Mouse (Mus musculus): ENCODE results near the gene 4930402H24Rik. TPM values are rescaled to one million over a fixed set of nuclear protein-coding genes. Genes with fewer than 3 reads are reported as not detected.

The 4930402H24Rik gene
- 61.7 and 70.1 TPM in 2 replicates for polyA plus RNA-seq (2012; rRNA removed)

GRCm38 (mm10) chr2:130905751-130906583 is at the start of gene 4930402H24Rik, which contains the start of gene Atrn:
Gene 4930402H24Rik, minus strand, starts transcription at chr2:130906406.
Gene Atrn, plus strand, starts transcription at chr2:130906495.
- DNase-seq (ENCODE audit: extremely low spot score in 1 of 2, low spot score in 1 of 2) = peak; percentile 67 to 91

GRCm38 (mm10) chr2:130950548-130950947 is 44.3 kb upstream of the 4930402H24Rik start:
- peak; percentile 89 to 98 for DNase-seq (ENCODE audit: extremely low spot score in 1 of 2, low spot score in 1 of 2)

DNA sequence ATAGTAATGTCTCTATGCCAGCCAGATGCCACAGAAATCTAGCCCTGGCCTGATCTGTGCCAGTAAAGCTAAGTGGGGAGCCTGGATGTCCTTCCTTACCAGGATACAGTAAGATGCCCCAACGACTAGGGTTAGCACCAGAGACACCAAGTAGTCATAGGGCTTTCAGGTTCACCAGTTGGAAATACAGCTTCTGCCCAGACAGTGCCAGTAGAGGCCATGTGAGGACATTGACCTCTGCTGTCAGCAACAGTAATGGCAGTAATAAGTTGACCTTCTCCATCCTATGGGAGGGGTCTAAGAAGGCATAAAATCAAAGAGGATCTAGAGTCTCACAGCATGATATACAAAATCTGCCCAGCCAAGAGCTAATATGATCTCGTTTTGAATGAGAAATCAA is 43.6 kb upstream of the 4930402H24Rik start:
- DNase-seq (ENCODE audit: extremely low spot score in 1 of 2, low spot score in 1 of 2) = no peak

DNA sequence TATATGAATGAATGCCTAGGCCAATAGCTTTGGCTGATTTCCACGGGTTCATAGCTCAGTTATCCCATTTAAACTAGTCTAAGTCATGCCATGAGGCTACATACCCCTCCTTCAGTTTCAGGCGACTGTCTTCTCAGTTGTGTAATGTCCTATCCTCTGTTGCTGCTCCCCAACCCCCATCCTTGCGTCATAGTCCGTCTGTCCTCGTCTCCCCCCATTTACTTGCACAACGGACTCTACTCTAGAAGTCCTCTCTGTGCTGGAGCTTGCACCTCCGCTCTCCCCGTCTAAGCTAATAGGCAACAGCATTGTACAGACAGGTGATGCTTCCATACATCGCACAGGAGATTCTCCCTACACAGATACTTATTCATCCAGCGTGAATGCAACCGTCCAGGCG is 26.7 kb upstream of the 4930402H24Rik start:
- DNase-seq (ENCODE audit: extremely low spot score in 1 of 2, low spot score in 1 of 2) = no peak

GRCm38 (mm10) chr2:130929994-130930393 is 23.8 kb upstream of the 4930402H24Rik start:
- no peak for DNase-seq (ENCODE audit: extremely low spot score in 1 of 2, low spot score in 1 of 2)

- DNase-seq (ENCODE audit: extremely low spot score in 1 of 2, low spot score in 1 of 2) = no peak
These were observed 22.3 kb upstream of the 4930402H24Rik start for GRCm38 (mm10) chr2:130928530-130928929.

DNA sequence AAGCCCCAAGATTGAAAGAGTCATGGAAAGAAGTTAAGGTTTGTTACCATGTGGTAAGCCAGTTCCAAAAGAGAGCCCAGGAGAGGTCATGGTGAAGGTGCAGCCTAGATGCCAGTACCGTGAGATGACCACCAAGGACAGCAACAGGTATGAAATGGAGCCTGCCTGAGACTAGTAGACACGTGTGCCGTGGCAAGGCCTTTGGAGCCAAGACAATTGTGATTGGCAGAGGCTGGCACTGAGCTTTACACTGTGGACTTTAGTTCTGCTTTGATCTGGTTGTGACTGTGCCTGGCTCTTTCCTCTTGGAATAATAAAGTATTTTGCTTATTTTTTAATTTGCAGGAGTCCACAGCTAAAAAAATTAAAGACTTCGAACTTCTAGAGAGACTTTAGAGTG is 21.8 kb upstream of the 4930402H24Rik start:
- no peak for DNase-seq (ENCODE audit: extremely low spot score in 1 of 2, low spot score in 1 of 2)

DNA sequence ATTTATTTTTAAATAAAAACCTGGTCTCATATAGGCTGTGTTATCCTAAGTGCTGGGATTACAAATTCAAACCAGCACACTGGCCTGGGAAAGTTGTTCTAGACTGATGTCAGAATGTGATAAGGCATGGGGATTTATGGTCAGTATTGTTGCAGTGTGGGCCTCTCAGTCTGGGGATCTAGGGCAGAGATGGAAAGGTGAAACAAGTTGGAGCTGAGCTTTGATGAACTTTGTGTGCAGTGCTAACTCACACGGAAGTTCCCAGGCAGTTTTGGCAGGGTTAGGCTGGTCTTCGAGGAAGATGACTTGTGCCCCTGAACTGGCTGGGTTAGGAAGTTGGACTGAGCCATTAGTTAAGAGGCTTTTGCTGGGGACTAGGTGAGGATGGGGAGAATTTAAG is 18.7 kb upstream of the 4930402H24Rik start:
- no peak for DNase-seq (ENCODE audit: extremely low spot score in 1 of 2, low spot score in 1 of 2)

- no peak for DNase-seq (ENCODE audit: extremely low spot score in 1 of 2, low spot score in 1 of 2)
These were observed 12.9 kb upstream of the 4930402H24Rik start for GRCm38 (mm10) chr2:130919062-130919593.

DNA sequence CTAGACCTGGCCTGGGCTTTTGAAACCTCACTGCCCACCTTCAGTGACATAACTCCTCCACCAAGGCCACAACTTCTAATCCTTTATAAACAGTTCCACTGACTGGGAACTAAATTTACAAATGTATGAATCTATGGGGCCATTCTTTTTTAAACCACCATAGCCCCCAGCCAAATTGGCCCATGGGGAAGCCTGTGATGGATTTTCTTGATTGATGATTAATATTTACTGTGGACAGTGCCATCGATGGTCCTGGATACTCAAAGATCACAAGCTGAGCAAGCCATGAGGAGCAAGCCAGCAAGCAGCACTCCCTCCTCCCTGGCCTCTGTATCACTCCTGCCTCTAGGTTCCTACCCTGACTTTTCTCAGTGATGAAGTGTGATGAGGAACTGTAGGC is 11.5 kb upstream of the 4930402H24Rik start:
- DNase-seq (ENCODE audit: extremely low spot score in 1 of 2, low spot score in 1 of 2) = no peak

- DNase-seq (ENCODE audit: extremely low spot score in 1 of 2, low spot score in 1 of 2) = no peak
These were observed 10.4 kb upstream of the 4930402H24Rik start for GRCm38 (mm10) chr2:130916521-130917147.

DNA sequence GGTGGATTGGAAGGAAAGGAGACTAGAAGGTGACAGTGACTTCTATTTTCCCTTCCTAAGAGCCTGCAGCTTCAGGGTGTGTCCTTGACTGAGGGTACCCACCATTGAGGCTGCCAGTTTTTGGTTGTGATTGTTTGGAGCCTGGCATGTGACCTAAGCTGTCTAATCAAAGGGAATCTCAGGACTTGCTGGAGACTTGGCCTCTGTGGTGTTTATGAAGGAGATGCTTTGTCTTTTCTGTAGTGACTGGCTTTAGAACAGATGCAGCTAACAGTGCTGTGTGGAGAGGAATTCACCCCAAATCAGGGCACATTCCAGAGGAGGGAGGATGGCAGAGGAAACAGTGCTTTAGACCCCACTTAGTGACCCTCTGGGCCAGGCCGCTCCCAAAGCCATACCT is 8.7 kb upstream of the 4930402H24Rik start:
- DNase-seq (ENCODE audit: extremely low spot score in 1 of 2, low spot score in 1 of 2) = no peak

- no peak for DNase-seq (ENCODE audit: extremely low spot score in 1 of 2, low spot score in 1 of 2)
These were observed 5.5 kb upstream of the 4930402H24Rik start for GRCm38 (mm10) chr2:130911691-130912090.

DNA sequence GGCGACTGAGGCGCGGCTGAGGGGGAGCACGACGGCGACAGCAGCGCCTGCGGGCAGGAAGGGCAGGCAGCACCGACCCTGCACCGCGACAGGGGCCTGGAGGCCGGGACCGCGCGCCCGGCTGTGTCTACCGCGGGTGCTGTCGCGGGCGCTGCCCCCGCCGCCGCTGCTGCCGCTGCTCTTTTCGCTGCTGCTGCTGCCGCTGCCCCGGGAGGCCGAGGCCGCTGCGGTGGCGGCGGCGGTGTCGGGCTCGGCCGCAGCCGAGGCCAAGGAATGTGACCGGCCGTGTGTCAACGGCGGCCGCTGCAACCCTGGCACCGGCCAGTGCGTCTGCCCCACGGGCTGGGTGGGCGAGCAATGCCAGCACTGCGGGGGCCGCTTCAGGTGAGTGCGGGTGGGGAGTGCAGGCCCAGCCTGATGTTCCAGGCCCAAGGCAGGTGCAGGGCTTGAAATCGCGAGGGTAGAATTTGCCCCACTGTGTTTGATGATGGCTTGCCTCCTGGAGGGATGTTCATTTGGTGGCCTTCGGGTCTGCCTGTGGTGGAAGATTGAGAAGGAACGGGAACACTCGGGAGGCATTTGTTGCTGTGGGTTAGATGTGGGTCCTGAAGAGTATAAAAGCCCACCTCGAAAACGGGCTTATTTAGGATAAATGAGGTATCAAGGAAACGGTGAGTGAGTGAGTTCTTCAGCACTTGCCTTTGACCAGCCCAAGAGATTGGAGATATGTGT is 544 bp upstream of the 4930402H24Rik start:
- peak; percentile 6 to 23 for DNase-seq (ENCODE audit: extremely low spot score in 1 of 2, low spot score in 1 of 2)

DNA sequence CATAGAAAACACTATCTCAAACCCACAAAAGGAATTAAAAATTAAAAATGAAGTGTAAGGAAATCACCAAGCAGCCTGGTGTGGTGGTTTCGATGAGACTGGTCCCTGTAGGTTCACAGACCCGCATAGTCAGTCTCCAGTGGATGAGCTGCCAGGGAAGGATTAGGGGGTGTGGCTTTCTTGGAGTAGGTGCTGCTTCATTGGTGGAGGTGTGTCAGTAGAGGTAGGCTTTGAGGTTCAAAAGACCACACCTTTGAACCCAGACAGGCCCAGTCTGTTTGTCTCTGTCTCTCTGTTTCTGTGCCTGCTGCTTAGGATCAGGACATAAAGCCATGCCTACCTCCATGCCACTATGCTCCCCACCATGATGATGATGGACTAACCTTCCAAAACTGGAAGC is 7.4 kb downstream of the 4930402H24Rik start:
- no peak for DNase-seq (ENCODE audit: extremely low spot score in 1 of 2, low spot score in 1 of 2)

GRCm38 (mm10) chr2:130897856-130898255 is 8.3 kb downstream of the 4930402H24Rik start:
- no peak for DNase-seq (ENCODE audit: extremely low spot score in 1 of 2, low spot score in 1 of 2)

GRCm38 (mm10) chr2:130896944-130897343 is 9.3 kb downstream of the 4930402H24Rik start:
- DNase-seq (ENCODE audit: extremely low spot score in 1 of 2, low spot score in 1 of 2) = no peak

DNA sequence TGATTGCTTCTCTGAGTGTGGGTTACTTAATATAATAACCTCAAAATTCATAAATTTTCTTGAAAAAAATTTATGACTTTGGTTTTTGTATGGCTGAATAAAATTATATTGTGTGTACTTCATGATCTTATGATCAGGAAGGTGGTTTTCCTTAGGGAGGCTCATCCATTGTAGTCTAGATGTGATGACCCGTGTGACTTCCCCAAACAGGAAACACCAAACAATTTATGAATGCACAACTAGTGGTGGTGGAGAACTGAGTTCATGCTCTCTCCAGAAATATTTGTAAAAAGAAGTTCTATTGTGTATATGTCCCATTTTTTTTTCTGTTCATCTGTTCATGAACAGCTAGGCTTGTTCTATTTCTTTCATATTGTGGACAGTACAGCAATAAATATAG is 18.8 kb downstream of the 4930402H24Rik start:
- no peak for DNase-seq (ENCODE audit: extremely low spot score in 1 of 2, low spot score in 1 of 2)

- DNase-seq (ENCODE audit: extremely low spot score in 1 of 2, low spot score in 1 of 2) = no peak
These were observed 19.2 kb downstream of the 4930402H24Rik start for GRCm38 (mm10) chr2:130886983-130887382.

GRCm38 (mm10) chr2:130877376-130877775 is 28.8 kb downstream of the 4930402H24Rik start:
- DNase-seq (ENCODE audit: extremely low spot score in 1 of 2, low spot score in 1 of 2) = no peak

GRCm38 (mm10) chr2:130870916-130871315 is 35.3 kb downstream of the 4930402H24Rik start:
- DNase-seq (ENCODE audit: extremely low spot score in 1 of 2, low spot score in 1 of 2) = no peak

Measured in frontal cortex, adult 2 months (tissue).